Mouse (Mus musculus) frontal cortex, postnatal 25 days (tissue): ENCODE results near the gene Slc12a8.

Experiments used
- DNase-seq, 2 experiments: peaks; one replicate each; pipeline ENCODE4 v3.0.0; 2022; ENCODE audit warnings: low spot score in 2 of 2

The Slc12a8 gene

GRCm38 (mm10) chr16:33673530-33674109 lies 156.5 kb downstream of the Slc12a8 start:
- DNase-seq: no peak

GRCm38 (mm10) chr16:33675151-33675847 lies 158.2 kb downstream of the Slc12a8 start:
- no peak for DNase-seq

- DNase-seq: no peak
Measured at GRCm38 (mm10) chr16:33675848-33676184, 158.7 kb downstream of the Slc12a8 start.

- no peak for DNase-seq
Measured at GRCm38 (mm10) chr16:33676347-33677312, 159.5 kb downstream of the Slc12a8 start.

GRCm38 (mm10) chr16:33677313-33677690 lies 160.2 kb downstream of the Slc12a8 start:
- no peak for DNase-seq

- DNase-seq: no peak
Measured at GRCm38 (mm10) chr16:33677901-33678300, 160.8 kb downstream of the Slc12a8 start.

GRCm38 (mm10) chr16:33680271-33680670 lies 163.1 kb downstream of the Slc12a8 start:
- no peak for DNase-seq

- DNase-seq: no peak
Measured at GRCm38 (mm10) chr16:33680816-33681215, 163.7 kb downstream of the Slc12a8 start.

GRCm38 (mm10) chr16:33681661-33682060 lies 164.5 kb downstream of the Slc12a8 start:
- DNase-seq: no peak

- DNase-seq: no peak
Measured at GRCm38 (mm10) chr16:33682651-33683050, 165.5 kb downstream of the Slc12a8 start.

- no peak for DNase-seq
Measured at GRCm38 (mm10) chr16:33683206-33684161, 166.4 kb downstream of the Slc12a8 start.

GRCm38 (mm10) chr16:33684162-33684702 lies 167.1 kb downstream of the Slc12a8 start, which contains the start of gene Heg1:
Heg1 (plus strand) TSS chr16:33684370.
- peak in 1 of 2 experiments; percentile 45 for DNase-seq

GRCm38 (mm10) chr16:33684703-33685701 lies 167.9 kb downstream of the Slc12a8 start:
- DNase-seq: no peak

GRCm38 (mm10) chr16:33686056-33686455 lies 168.9 kb downstream of the Slc12a8 start:
- no peak for DNase-seq

GRCm38 (mm10) chr16:33687724-33688123 lies 170.6 kb downstream of the Slc12a8 start:
- no peak for DNase-seq

- no peak for DNase-seq
Measured at GRCm38 (mm10) chr16:33690975-33691747, 174.0 kb downstream of the Slc12a8 start.

GRCm38 (mm10) chr16:33693553-33693952 lies 176.4 kb downstream of the Slc12a8 start:
- no peak for DNase-seq

- no peak for DNase-seq
Measured at GRCm38 (mm10) chr16:33696811-33697575, 179.9 kb downstream of the Slc12a8 start.
